Mouse (Mus musculus) kidney, postnatal 4 days (tissue): Measurements from ENCODE around the gene Carmil1.

ENCODE experiments used
- DNase-seq, 2 experiments: peaks; one replicate each; pipeline ENCODE4 v3.0.0; 2021; ENCODE audit warnings: mixed read lengths in 2 of 2

Carmil1 gene

GRCm38 (mm10) chr13:24257809-24258208, 22.8 kb downstream of the Carmil1 start:
- peak in 1 of 2 experiments; percentile 37 for DNase-seq

- peak; percentile 38 to 55 for DNase-seq
Observed at GRCm38 (mm10) chr13:24253989-24254388, 26.6 kb downstream of the Carmil1 start.

GRCm38 (mm10) chr13:24253551-24253950, 27.0 kb downstream of the Carmil1 start:
- no peak for DNase-seq

GRCm38 (mm10) chr13:24251236-24251635, 29.4 kb downstream of the Carmil1 start:
- DNase-seq = no peak

GRCm38 (mm10) chr13:24247928-24248327, 32.7 kb downstream of the Carmil1 start:
- no peak for DNase-seq

- no peak for DNase-seq
Observed at GRCm38 (mm10) chr13:24247441-24247840, 33.2 kb downstream of the Carmil1 start.

- no peak for DNase-seq
Observed at GRCm38 (mm10) chr13:24246266-24246665, 34.3 kb downstream of the Carmil1 start.

- DNase-seq = peak; percentile 40 to 49
Observed at GRCm38 (mm10) chr13:24244613-24245012, 36.0 kb downstream of the Carmil1 start.

- no peak for DNase-seq
Observed at GRCm38 (mm10) chr13:24243964-24244363, 36.6 kb downstream of the Carmil1 start.

- no peak for DNase-seq
Observed at GRCm38 (mm10) chr13:24242429-24243106, 38.0 kb downstream of the Carmil1 start.

- DNase-seq = no peak
Observed at GRCm38 (mm10) chr13:24241201-24241600, 39.4 kb downstream of the Carmil1 start.

- DNase-seq = no peak
Observed at GRCm38 (mm10) chr13:24240430-24240829, 40.2 kb downstream of the Carmil1 start.

- no peak for DNase-seq
Observed at GRCm38 (mm10) chr13:24238456-24239120, 42.0 kb downstream of the Carmil1 start.

- DNase-seq = no peak
Observed at GRCm38 (mm10) chr13:24236736-24237135, 43.9 kb downstream of the Carmil1 start.

- no peak for DNase-seq
Observed at GRCm38 (mm10) chr13:24232750-24233149, 47.8 kb downstream of the Carmil1 start.

- DNase-seq = no peak
Observed at GRCm38 (mm10) chr13:24231746-24232483, 48.7 kb downstream of the Carmil1 start.

- DNase-seq = no peak
Observed at GRCm38 (mm10) chr13:24231146-24231545, 49.4 kb downstream of the Carmil1 start.

GRCm38 (mm10) chr13:24230541-24231095, 50.0 kb downstream of the Carmil1 start:
- DNase-seq = no peak

- DNase-seq = no peak
Observed at GRCm38 (mm10) chr13:24223425-24224201, 57.0 kb downstream of the Carmil1 start.

GRCm38 (mm10) chr13:24220441-24220970, 60.1 kb downstream of the Carmil1 start:
- no peak for DNase-seq

GRCm38 (mm10) chr13:24211229-24211628, 69.4 kb downstream of the Carmil1 start:
- DNase-seq = no peak

GRCm38 (mm10) chr13:24206097-24206496, 74.5 kb downstream of the Carmil1 start:
- DNase-seq = no peak
